ENCODE assay signal across 8 mouse cellular contexts in the genomic region with DNA sequence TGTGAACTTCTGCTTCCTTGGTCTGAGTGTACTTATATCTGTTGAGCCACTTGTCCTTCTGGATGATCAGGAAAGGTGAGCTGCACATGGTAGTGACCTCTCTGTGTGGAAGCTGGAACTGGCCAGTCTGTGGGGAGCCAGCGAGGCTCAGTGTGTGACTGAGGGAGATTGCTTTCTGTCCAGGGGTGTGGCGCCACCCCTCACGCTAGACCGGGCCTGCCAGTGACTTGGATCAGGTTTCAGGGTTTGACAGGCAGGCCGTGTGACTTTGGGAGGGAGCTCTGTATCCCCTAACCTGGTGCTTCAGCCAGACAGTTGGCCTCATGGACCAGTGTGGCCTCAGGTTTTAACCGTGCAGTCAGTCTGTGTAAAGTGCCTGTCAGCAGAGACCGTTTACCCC. TPM values are rescaled to one million over a fixed set of nuclear protein-coding genes. Genes with fewer than 3 reads are reported as not detected.
DNase-seq lines count a peak whose midpoint lies in the region; ATAC-seq and TF ChIP-seq lines count a peak whose summit lies in the region.

No protein-coding gene starts in this region.

- H3K27ac ChIP-seq in hindbrain, embryonic 11.5 days (ENCODE audit: low read depth, low read length) = peak overlapping the region; percentile 62; the same call in 1 of the 2 replicates
- no peak overlapping the region for H3K27ac ChIP-seq in hindbrain, postnatal 0 days
- H3K27ac ChIP-seq in embryonic facial prominence, embryonic 11.5 days (replicated peaks; ENCODE audit: low read depth, low read length) = peak overlapping the region; percentile 44; the same call in 1 of the 2 replicates
- no peak overlapping the region for H3K27ac ChIP-seq in midbrain, embryonic 16.5 days (ENCODE audit: low read length)

- no peak overlapping the region for H3K4me2 ChIP-seq in hindbrain, embryonic 11.5 days (replicated peaks; ENCODE audit: low read depth, low read length)
- no peak overlapping the region for H3K4me2 ChIP-seq in hindbrain, postnatal 0 days (ENCODE audit: low read depth, low read length)
- no peak overlapping the region for H3K4me2 ChIP-seq in embryonic facial prominence, embryonic 11.5 days (ENCODE audit: low read depth, low read length)
- H3K4me2 ChIP-seq in midbrain, embryonic 16.5 days (ENCODE audit: low read length) = no peak overlapping the region

- WGBS in hindbrain, embryonic 11.5 days = 14% methylated on average over 7 of the region's 7 CpGs
- 10% methylated on average over 7 of the region's 7 CpGs for WGBS in hindbrain, postnatal 0 days
- WGBS in embryonic facial prominence, embryonic 11.5 days = 9% methylated on average over 7 of the region's 7 CpGs
- WGBS in midbrain, embryonic 16.5 days = 12% methylated on average over 7 of the region's 7 CpGs

- 0 out of 2 replicates have a peak overlapping the region, but pooled peaks have one; percentile 15 for H3K9ac ChIP-seq in hindbrain, embryonic 11.5 days (ENCODE audit: low read depth, low read length)
- H3K9ac ChIP-seq in hindbrain, postnatal 0 days (replicated peaks; ENCODE audit: low read length) = no peak overlapping the region
- H3K9ac ChIP-seq in embryonic facial prominence, embryonic 11.5 days (replicated peaks; ENCODE audit: low read length) = peak overlapping the region; percentile 3
- 0 out of 2 replicates have a peak overlapping the region, but pooled peaks have one; percentile 20 for H3K9ac ChIP-seq in midbrain, embryonic 16.5 days (ENCODE audit: low read depth, low read length)

- intact Hi-C loops in heart, postnatal 10 days (cut with DNase I) = no loop called here

- H3K4me1 ChIP-seq in hindbrain, embryonic 11.5 days (replicated peaks; ENCODE audit: control insufficient read depth, insufficient read depth, low read length) = peaks cover 6% of the 10 kb centered on the region; the same call in 1 of the 2 replicates
- no peaks in the 10 kb centered on the region; the same call in 1 of the 2 replicates for H3K4me1 ChIP-seq in hindbrain, postnatal 0 days (ENCODE audit: insufficient read depth, low read length)
- peaks cover 3% of the 10 kb centered on the region for H3K4me1 ChIP-seq in embryonic facial prominence, embryonic 11.5 days (ENCODE audit: control insufficient read depth, insufficient read depth, low read length)
- no peaks in the 10 kb centered on the region; the same call in 1 of the 2 replicates for H3K4me1 ChIP-seq in midbrain, embryonic 16.5 days (ENCODE audit: control insufficient read depth, insufficient read depth, low read length)

- H3K27me3 ChIP-seq in hindbrain, embryonic 11.5 days (ENCODE audit: control insufficient read depth, insufficient read depth, low read length) = no peaks in the 10 kb centered on the region
- no peaks in the 10 kb centered on the region for H3K27me3 ChIP-seq in hindbrain, postnatal 0 days (ENCODE audit: insufficient read depth, low read length)
- H3K27me3 ChIP-seq in embryonic facial prominence, embryonic 11.5 days (ENCODE audit: control insufficient read depth, insufficient read depth, low read length) = no peaks in the 10 kb centered on the region
- no peaks in the 10 kb centered on the region for H3K27me3 ChIP-seq in midbrain, embryonic 16.5 days (ENCODE audit: control insufficient read depth, insufficient read depth, low read depth, low read length)

- no peaks in the 10 kb centered on the region for H3K9me3 ChIP-seq in hindbrain, embryonic 11.5 days (ENCODE audit: control insufficient read depth, low read length)
- no peaks in the 10 kb centered on the region for H3K9me3 ChIP-seq in hindbrain, postnatal 0 days (ENCODE audit: low read length)
- H3K9me3 ChIP-seq in embryonic facial prominence, embryonic 11.5 days (replicated peaks; ENCODE audit: control insufficient read depth, low read length) = no peaks in the 10 kb centered on the region
- no peaks in the 10 kb centered on the region for H3K9me3 ChIP-seq in midbrain, embryonic 16.5 days (replicated peaks; ENCODE audit: control insufficient read depth, low read length, poor library complexity, severe bottlenecking)

- peaks cover 2% of the 10 kb centered on the region; the same call in 1 of the 2 replicates for H3K36me3 ChIP-seq in hindbrain, embryonic 11.5 days (ENCODE audit: control insufficient read depth, insufficient read depth, low read length)
- peaks cover 8% of the 10 kb centered on the region; the same call in 1 of the 2 replicates for H3K36me3 ChIP-seq in hindbrain, postnatal 0 days (ENCODE audit: insufficient read depth, low read length)
- no peaks in the 10 kb centered on the region; the same call in none of the 2 replicates for H3K36me3 ChIP-seq in embryonic facial prominence, embryonic 11.5 days (replicated peaks; ENCODE audit: control insufficient read depth, insufficient read depth, low read depth, low read length)
- H3K36me3 ChIP-seq in midbrain, embryonic 16.5 days (ENCODE audit: control insufficient read depth, insufficient read depth, low read length) = peaks cover 10% of the 10 kb centered on the region; the same call in 1 of the 2 replicates

- ATAC-seq in hindbrain, embryonic 11.5 days (ENCODE audit: low FRiP score) = peak; percentile 48; the same call in 1 of the 2 replicates
- no peak for ATAC-seq in hindbrain, postnatal 0 days
- ATAC-seq in embryonic facial prominence, embryonic 11.5 days (replicated peaks; ENCODE audit: insufficient number of reproducible peaks, low FRiP score, low TSS enrichment, low read depth) = peak; percentile 70
- no peak for ATAC-seq in midbrain, embryonic 16.5 days
- ATAC-seq in cerebellum, adult (ENCODE audit: insufficient number of reproducible peaks, low FRiP score, low TSS enrichment) = no peak

- H3K4me3 ChIP-seq in hindbrain, embryonic 11.5 days (ENCODE audit: low read depth, low read length) = no peak overlapping the region
- no peak overlapping the region for H3K4me3 ChIP-seq in hindbrain, postnatal 0 days (ENCODE audit: low read length)
- H3K4me3 ChIP-seq in embryonic facial prominence, embryonic 11.5 days (ENCODE audit: low read depth, low read length) = no peak overlapping the region
- no peak overlapping the region for H3K4me3 ChIP-seq in midbrain, embryonic 16.5 days (ENCODE audit: low read depth, low read length)

- no peak for DNase-seq in hindbrain, embryonic 11.5 days (ENCODE audit: low spot score)
- no peak for DNase-seq in hindbrain, postnatal 0 days (ENCODE audit: low spot score)
- DNase-seq in embryonic facial prominence, embryonic 11.5 days (ENCODE audit: low spot score) = peak; percentile 54
- peak; percentile 51 to 60 for DNase-seq in heart, postnatal 10 days
- no peak for DNase-seq in natural killer cell, adult 2 months (ENCODE audit: low spot score in 2 of 2)
- DNase-seq in B cell, adult 2 months = no peak

- no peak for TF ChIP-seq CTCF in hindbrain, postnatal 0 days (IDR thresholded peaks at IDR 0.05; ENCODE audit: low read depth)

RNA-seq across cellular contexts. Expression of a gene that starts 13.8 kb away (rescaled TPM):
- polyA plus RNA-seq in hindbrain, embryonic 11.5 days (2014; fragmentation: Nextera tagmentation; extraction: Ambion mirVana) = 38.9 and 40.4 TPM in 2 replicates
- total RNA-seq in hindbrain, postnatal 0 days (2014; rRNA removed) = 34.8 and 36.2 TPM in 2 replicates
- 28.2 and 28.8 TPM in 2 replicates for polyA plus RNA-seq in hindbrain, postnatal 0 days (2015; fragmentation: Nextera tagmentation; extraction: Ambion mirVana)
- 35.4 and 43.3 TPM in 2 replicates for polyA plus RNA-seq in embryonic facial prominence, embryonic 11.5 days (2014; fragmentation: Nextera tagmentation; extraction: Ambion mirVana)
- 10 to 100 TPM; 18.0 to 21.9 TPM for total RNA-seq in heart, postnatal 10 days (2021)
- 42.7 and 48.2 TPM in 2 replicates for polyA plus RNA-seq in midbrain, embryonic 16.5 days (2015; fragmentation: Nextera tagmentation; extraction: Ambion mirVana)

RNA-seq across cellular contexts. Expression of a gene that starts 22.3 kb away (rescaled TPM):
- not detected in 2 replicates for polyA plus RNA-seq in hindbrain, embryonic 11.5 days (2014; fragmentation: Nextera tagmentation; extraction: Ambion mirVana)
- 5.8 and 9.9 TPM in 2 replicates for total RNA-seq in hindbrain, postnatal 0 days (2014; rRNA removed)
- 0.33 and 0.54 TPM in 2 replicates for polyA plus RNA-seq in hindbrain, postnatal 0 days (2015; fragmentation: Nextera tagmentation; extraction: Ambion mirVana)
- not detected in 2 replicates for polyA plus RNA-seq in embryonic facial prominence, embryonic 11.5 days (2014; fragmentation: Nextera tagmentation; extraction: Ambion mirVana)
- not detected for total RNA-seq in heart, postnatal 10 days (2021)
- 0.62 TPM in 1 of 2 replicates, not detected in the other for polyA plus RNA-seq in midbrain, embryonic 16.5 days (2015; fragmentation: Nextera tagmentation; extraction: Ambion mirVana)

RNA-seq across cellular contexts. Expression of a gene that starts 37.7 kb away (rescaled TPM):
- polyA plus RNA-seq in hindbrain, embryonic 11.5 days (2014; fragmentation: Nextera tagmentation; extraction: Ambion mirVana) = not detected in 2 replicates
- 0.32 TPM in 1 of 2 replicates, not detected in the other for total RNA-seq in hindbrain, postnatal 0 days (2014; rRNA removed)
- 0.06 and 0.08 TPM in 2 replicates for polyA plus RNA-seq in hindbrain, postnatal 0 days (2015; fragmentation: Nextera tagmentation; extraction: Ambion mirVana)
- polyA plus RNA-seq in embryonic facial prominence, embryonic 11.5 days (2014; fragmentation: Nextera tagmentation; extraction: Ambion mirVana) = 0.10 and 0.45 TPM in 2 replicates
- 1,000 to 10,000 TPM; 1,029 to 1,075 TPM for total RNA-seq in heart, postnatal 10 days (2021)
- not detected in 2 replicates for polyA plus RNA-seq in midbrain, embryonic 16.5 days (2015; fragmentation: Nextera tagmentation; extraction: Ambion mirVana)

RNA-seq across cellular contexts. Expression of a gene that starts 42.4 kb away (rescaled TPM):
- polyA plus RNA-seq in hindbrain, embryonic 11.5 days (2014; fragmentation: Nextera tagmentation; extraction: Ambion mirVana) = not detected in 2 replicates
- 5.0 TPM in 1 of 2 replicates, not detected in the other for total RNA-seq in hindbrain, postnatal 0 days (2014; rRNA removed)
- 0.19 and 0.38 TPM in 2 replicates for polyA plus RNA-seq in hindbrain, postnatal 0 days (2015; fragmentation: Nextera tagmentation; extraction: Ambion mirVana)
- not detected in 2 replicates for polyA plus RNA-seq in embryonic facial prominence, embryonic 11.5 days (2014; fragmentation: Nextera tagmentation; extraction: Ambion mirVana)
- 1 to 10 TPM in 1 of 2 experiments, under 1 TPM in 1; 0.91 to 1.2 TPM for total RNA-seq in heart, postnatal 10 days (2021)
- not detected in 2 replicates for polyA plus RNA-seq in midbrain, embryonic 16.5 days (2015; fragmentation: Nextera tagmentation; extraction: Ambion mirVana)

RNA-seq across cellular contexts. Expression of a gene that starts 59.7 kb away (rescaled TPM):
- 0.22 and 0.33 TPM in 2 replicates for polyA plus RNA-seq in hindbrain, embryonic 11.5 days (2014; fragmentation: Nextera tagmentation; extraction: Ambion mirVana)
- 1.1 and 1.2 TPM in 2 replicates for total RNA-seq in hindbrain, postnatal 0 days (2014; rRNA removed)
- 0.95 and 0.98 TPM in 2 replicates for polyA plus RNA-seq in hindbrain, postnatal 0 days (2015; fragmentation: Nextera tagmentation; extraction: Ambion mirVana)
- polyA plus RNA-seq in embryonic facial prominence, embryonic 11.5 days (2014; fragmentation: Nextera tagmentation; extraction: Ambion mirVana) = 0.27 and 0.45 TPM in 2 replicates
- total RNA-seq in heart, postnatal 10 days (2021) = not detected
- 0.19 TPM in 1 of 2 replicates, not detected in the other for polyA plus RNA-seq in midbrain, embryonic 16.5 days (2015; fragmentation: Nextera tagmentation; extraction: Ambion mirVana)

Comparison
In these comparisons a context has a peak if more than half of its experiments do, and no peak if none do; other contexts are left out.
1. ATAC-seq: peak in hindbrain, embryonic 11.5 days (single experiment) and embryonic facial prominence, embryonic 11.5 days (single experiment); none in hindbrain, postnatal 0 days (single experiment), midbrain, embryonic 16.5 days (single experiment) and cerebellum, adult (single experiment).
2. H3K27ac ChIP-seq: peak in hindbrain, embryonic 11.5 days (single experiment) and embryonic facial prominence, embryonic 11.5 days (single experiment); none in hindbrain, postnatal 0 days (single experiment) and midbrain, embryonic 16.5 days (single experiment).
3. DNase-seq: peak in embryonic facial prominence, embryonic 11.5 days (single experiment) and heart, postnatal 10 days (2 of 2); none in hindbrain, embryonic 11.5 days (single experiment), hindbrain, postnatal 0 days (single experiment), natural killer cell, adult 2 months (0 of 2) and B cell, adult 2 months (0 of 2).